Mouse (Mus musculus) myocyte (in vitro differentiated cells): Measurements from ENCODE around the gene Mctp1.

Experiments used
- CEBPB ChIP-seq: IDR thresholded peaks from 2 replicates; pipeline ENCODE4 v1.6.1; 2011; ENCODE audit warnings: mild to moderate bottlenecking, moderate library complexity; ENCODE audit not compliant: poor library complexity, insufficient read depth, severe bottlenecking
- MYOD1 ChIP-seq, 3 experiments: IDR thresholded peaks; one replicate each; pipeline ENCODE4 v1.6.1; 2011; ENCODE audit warnings: control low read depth in 2 of 3, low read depth in 2 of 3, mild to moderate bottlenecking in 2 of 3, moderate library complexity in 1 of 3; ENCODE audit not compliant: insufficient read length in 2 of 3, control insufficient read depth in 1 of 3
- POLR2A ChIP-seq: IDR thresholded peaks from one replicate; pipeline ENCODE4 v1.6.1; 2011; ENCODE audit warnings: low read depth, mild to moderate bottlenecking, control low read depth, moderate library complexity; ENCODE audit not compliant: insufficient read length

GRCm38 (mm10) chr13:76597005-76597404, 212.7 kb downstream of the Mctp1 start:
- TF ChIP-seq POLR2A: no peak
- TF ChIP-seq CEBPB: no peak
- TF ChIP-seq MYOD1 (IDR thresholded peaks at IDR 0.05; ENCODE audit: control insufficient read depth in 1 of 3, insufficient read length in 2 of 3, low read depth in 2 of 3): no peak
